In the genomic region with DNA sequence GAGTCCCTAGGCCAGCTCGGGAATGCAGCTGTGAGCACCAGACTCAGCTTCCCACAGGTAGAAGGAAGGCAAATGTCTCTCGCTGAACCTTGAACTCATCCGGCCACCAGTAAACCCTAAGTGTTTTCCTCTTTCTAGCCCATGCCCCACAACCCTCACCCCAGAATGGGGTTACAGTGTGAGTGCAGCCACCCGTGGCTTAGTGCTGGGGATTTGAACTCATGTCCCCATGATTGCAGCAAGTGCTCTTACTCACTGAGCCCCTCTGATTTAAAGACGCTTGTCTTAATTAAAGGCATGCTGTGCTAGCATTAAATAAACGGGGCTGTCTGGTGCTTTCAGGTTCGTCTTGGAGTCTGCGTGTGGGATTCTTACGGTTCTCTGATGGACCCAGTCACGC, we compare ENCODE assay signal across 9 mouse cellular contexts. TPM values are rescaled to one million over a fixed set of nuclear protein-coding genes. Genes with fewer than 3 reads are reported as not detected.
DNase-seq lines count a peak whose midpoint lies in the region; ATAC-seq and TF ChIP-seq lines count a peak whose summit lies in the region.
"Had no signal": no experiment of that assay in that cellular context is flagged by ENCODE, and none has a peak within 500 bp of the region (broad histone marks: within the 10 kb centered on the region; RNA-seq: fewer than 3 reads in every experiment).

No protein-coding gene starts in this region.

- intact Hi-C loops in heart, adult 2 months (cut with DNase I) = loop anchor here (1.0 to 5.0 kb wide), 3 partner anchors 62 to 287 kb away; partner anchors contain the start of gene Coq7

- no peaks in the 10 kb centered on the region; the same call in 1 of the 2 replicates for H3K9me3 ChIP-seq in heart, embryonic 16.5 days (replicated peaks; ENCODE audit: control insufficient read depth, low read length)
- no peaks in the 10 kb centered on the region for H3K9me3 ChIP-seq in hindbrain, embryonic 13.5 days
- no peaks in the 10 kb centered on the region for H3K9me3 ChIP-seq in midbrain, embryonic 10.5 days (replicated peaks)

- no peak for TF ChIP-seq EP300 in heart, adult 2 months (IDR thresholded peaks at IDR 0.05; ENCODE audit: insufficient read depth, low read depth, low read length)

- no peak overlapping the region for H3K9ac ChIP-seq in heart, embryonic 16.5 days (ENCODE audit: low read length)
- H3K9ac ChIP-seq in heart, adult 2 months (ENCODE audit: low read depth, low read length) = no peak overlapping the region
- no peak overlapping the region for H3K9ac ChIP-seq in hindbrain, embryonic 13.5 days

- TF ChIP-seq POLR2A in heart, adult 2 months (IDR thresholded peaks at IDR 0.05; ENCODE audit: insufficient read depth, low read depth, low read length) = no peak
- TF ChIP-seq POLR2A in bone marrow macrophage, adult 2 months (IDR thresholded peaks at IDR 0.05; ENCODE audit: borderline replicate concordance, low read depth, low read length) = no peak
- TF ChIP-seq POLR2A in cerebellum, adult 2 months (IDR thresholded peaks at IDR 0.05; ENCODE audit: borderline replicate concordance, insufficient read depth, low read length) = no peak

- 28% methylated on average over 10 of the region's 10 CpGs for WGBS in heart, embryonic 16.5 days
- WGBS in heart, adult 2 months = 46% methylated on average over 10 of the region's 10 CpGs
- WGBS in hindbrain, embryonic 13.5 days = 29% methylated on average over 10 of the region's 10 CpGs
- 27% methylated on average over 10 of the region's 10 CpGs for WGBS in midbrain, embryonic 10.5 days
- 61% methylated on average over 10 of the region's 10 CpGs for WGBS in cerebellum, adult 2 months

- H3K27me3 ChIP-seq in heart, embryonic 16.5 days (ENCODE audit: control insufficient read depth, insufficient read depth, low read length) = peaks cover 49% of the 10 kb centered on the region
- H3K27me3 ChIP-seq in heart, adult 2 months (ENCODE audit: control insufficient read depth, insufficient read depth, low read length) = 0 out of 2 replicates have a peak, but pooled peaks cover 1% of the 10 kb centered on the region
- H3K27me3 ChIP-seq in hindbrain, embryonic 13.5 days = peaks cover 30% of the 10 kb centered on the region
- H3K27me3 ChIP-seq in midbrain, embryonic 10.5 days (ENCODE audit: low read depth, poor library complexity, severe bottlenecking) = peaks cover 40% of the 10 kb centered on the region
- no peaks in the 10 kb centered on the region; the same call in 1 of the 2 replicates for H3K27me3 ChIP-seq in cerebellum, adult 2 months (ENCODE audit: control insufficient read depth, insufficient read depth, low read length)

- no peaks in the 10 kb centered on the region for H3K36me3 ChIP-seq in heart, embryonic 16.5 days (ENCODE audit: control insufficient read depth, insufficient read depth)
- no peaks in the 10 kb centered on the region for H3K36me3 ChIP-seq in heart, adult 2 months (ENCODE audit: control insufficient read depth, insufficient read depth, low read length)
- H3K36me3 ChIP-seq in hindbrain, embryonic 13.5 days = no peaks in the 10 kb centered on the region
- H3K36me3 ChIP-seq in midbrain, embryonic 10.5 days = no peaks in the 10 kb centered on the region

- no peak for DNase-seq in heart, adult 2 months
- no peak for DNase-seq in midbrain, embryonic 10.5 days (ENCODE audit: low spot score)
- no peak for DNase-seq in spleen, postnatal 10 days (ENCODE audit: low spot score in 2 of 2)
- DNase-seq in cerebellum, adult 2 months = no peak
- DNase-seq in gastrocnemius, postnatal 25 days = no peak

- TF ChIP-seq CTCF in heart, adult 2 months (IDR thresholded peaks at IDR 0.05) = no peak
- no peak for TF ChIP-seq CTCF in bone marrow macrophage, adult 2 months (IDR thresholded peaks at IDR 0.05; ENCODE audit: low read depth, low read length)
- TF ChIP-seq CTCF in cerebellum, adult 2 months (IDR thresholded peaks at IDR 0.05; ENCODE audit: borderline replicate concordance, insufficient read depth, low read depth, low read length) = no peak

- no peak overlapping the region for H3K27ac ChIP-seq in heart, embryonic 16.5 days (ENCODE audit: low read length)
- H3K27ac ChIP-seq in heart, adult 2 months = no peak overlapping the region
- no peak overlapping the region for H3K27ac ChIP-seq in bone marrow macrophage, adult 2 months (ENCODE audit: insufficient read depth, low read depth, low read length)
- peak overlapping the region; percentile 89 for H3K27ac ChIP-seq in hindbrain, embryonic 13.5 days
- H3K27ac ChIP-seq in midbrain, embryonic 10.5 days (replicated peaks) = peak overlapping the region; percentile 96
- no peak overlapping the region for H3K27ac ChIP-seq in cerebellum, adult 2 months (ENCODE audit: insufficient read depth, low read length)

- ATAC-seq in heart, embryonic 16.5 days (replicated peaks; ENCODE audit: extremely low read depth, insufficient read depth, low FRiP score) = no peak
- no peak; the same call in 1 of the 2 replicates for ATAC-seq in hindbrain, embryonic 13.5 days (ENCODE audit: low FRiP score)

- H3K79me2 ChIP-seq in heart, adult 2 months (replicated peaks; ENCODE audit: control insufficient read depth, insufficient read depth, low read length) = no peaks in the 10 kb centered on the region

- H3K4me3 ChIP-seq in heart, embryonic 16.5 days (ENCODE audit: low read length) = peak overlapping the region; percentile 25; the same call in 1 of the 2 replicates
- H3K4me3 ChIP-seq in heart, adult 2 months = no peak overlapping the region
- peak overlapping the region; percentile 46; the same call in 1 of the 2 replicates for H3K4me3 ChIP-seq in bone marrow macrophage, adult 2 months (ENCODE audit: insufficient read depth, low read length)
- H3K4me3 ChIP-seq in hindbrain, embryonic 13.5 days = no peak overlapping the region
- peak overlapping the region; percentile 43 for H3K4me3 ChIP-seq in midbrain, embryonic 10.5 days
- no peak overlapping the region for H3K4me3 ChIP-seq in cerebellum, adult 2 months (replicated peaks; ENCODE audit: insufficient read depth, low read depth, low read length)
- H3K4me3 ChIP-seq: myocyte had no signal

- peak overlapping the region; percentile 52 for H3K4me2 ChIP-seq in heart, embryonic 16.5 days (ENCODE audit: low read depth, low read length)
- 0 out of 2 replicates have a peak overlapping the region, but pooled peaks have one; percentile 21 for H3K4me2 ChIP-seq in hindbrain, embryonic 13.5 days

- peaks cover 21% of the 10 kb centered on the region for H3K4me1 ChIP-seq in heart, embryonic 16.5 days (ENCODE audit: control insufficient read depth, insufficient read depth, low read length)
- H3K4me1 ChIP-seq in heart, adult 2 months (ENCODE audit: control insufficient read depth, insufficient read depth, low read length) = peaks cover 1% of the 10 kb centered on the region
- H3K4me1 ChIP-seq in bone marrow macrophage, adult 2 months (ENCODE audit: control insufficient read depth, insufficient read depth, low read length) = no peaks in the 10 kb centered on the region; the same call in 1 of the 2 replicates
- H3K4me1 ChIP-seq in hindbrain, embryonic 13.5 days (replicated peaks) = peaks cover 57% of the 10 kb centered on the region
- H3K4me1 ChIP-seq in midbrain, embryonic 10.5 days = peaks cover 64% of the 10 kb centered on the region
- H3K4me1 ChIP-seq in cerebellum, adult 2 months (ENCODE audit: control insufficient read depth, insufficient read depth, low read length) = peaks cover 18% of the 10 kb centered on the region

RNA-seq across cellular contexts. Expression of gene Tmc5, which starts 2.5 kb away (rescaled TPM):
- 0.44 and 0.97 TPM in 2 replicates for polyA plus RNA-seq in heart, embryonic 16.5 days (2015; fragmentation: Nextera tagmentation; extraction: Ambion mirVana)
- total RNA-seq in heart, adult 2 months (2021) = under 1 TPM; 0.10 to 0.34 TPM
- polyA plus RNA-seq in heart, adult 2 months (2012; rRNA removed) = 0.72 and 0.73 TPM in 2 replicates
- not detected in 2 replicates for polyA plus RNA-seq in bone marrow macrophage, adult 2 months (2012; ENCODE audit: insufficient read depth, insufficient read length, missing spikeins)
- polyA plus RNA-seq in hindbrain, embryonic 13.5 days (2015; fragmentation: Nextera tagmentation; extraction: Ambion mirVana) = 0.19 and 0.21 TPM in 2 replicates
- 0.19 and 0.39 TPM in 2 replicates for polyA plus RNA-seq in midbrain, embryonic 10.5 days (2016; fragmentation: Nextera tagmentation; extraction: Ambion mirVana)
- polyA plus RNA-seq in cerebellum, adult 2 months (2012; rRNA removed) = 0.13 and 0.22 TPM in 2 replicates
- under 1 TPM in 1 of 2 experiments, not detected in 1; 0.21 TPM for total RNA-seq in gastrocnemius, postnatal 25 days (2021)
- polyA plus RNA-seq: myocyte had no signal

RNA-seq across cellular contexts. Expression of gene Tmc7, which starts 10.1 kb away (rescaled TPM):
- 1.3 and 1.9 TPM in 2 replicates for polyA plus RNA-seq in heart, embryonic 16.5 days (2015; fragmentation: Nextera tagmentation; extraction: Ambion mirVana)
- total RNA-seq in heart, adult 2 months (2021) = 1 to 10 TPM; 6.4 to 6.9 TPM
- polyA plus RNA-seq in heart, adult 2 months (2012; rRNA removed) = 3.2 and 6.1 TPM in 2 replicates
- not detected in 2 replicates for polyA plus RNA-seq in bone marrow macrophage, adult 2 months (2012; ENCODE audit: insufficient read depth, insufficient read length, missing spikeins)
- polyA plus RNA-seq in hindbrain, embryonic 13.5 days (2015; fragmentation: Nextera tagmentation; extraction: Ambion mirVana) = 6.3 TPM in 2 replicates
- 7.4 and 7.6 TPM in 2 replicates for polyA plus RNA-seq in midbrain, embryonic 10.5 days (2016; fragmentation: Nextera tagmentation; extraction: Ambion mirVana)
- polyA plus RNA-seq in cerebellum, adult 2 months (2012; rRNA removed) = 16.7 and 16.9 TPM in 2 replicates
- 10 to 100 TPM in 1 of 2 experiments, 1 to 10 TPM in 1; 7.3 to 10.6 TPM for total RNA-seq in gastrocnemius, postnatal 25 days (2021)

Comparison
In these comparisons a context has a peak if more than half of its experiments do, and no peak if none do; other contexts are left out.
1. H3K4me3 ChIP-seq: peak in heart, embryonic 16.5 days (single experiment), bone marrow macrophage, adult 2 months (single experiment) and midbrain, embryonic 10.5 days (single experiment); none in heart, adult 2 months (single experiment), hindbrain, embryonic 13.5 days (single experiment) and cerebellum, adult 2 months (single experiment).
2. H3K27ac ChIP-seq: peak in hindbrain, embryonic 13.5 days (single experiment) and midbrain, embryonic 10.5 days (single experiment); none in heart, embryonic 16.5 days (single experiment), heart, adult 2 months (single experiment), bone marrow macrophage, adult 2 months (single experiment) and cerebellum, adult 2 months (single experiment).